Mouse (Mus musculus): ENCODE measurements around the gene Itga7. TPM values are rescaled to one million over a fixed set of nuclear protein-coding genes. Genes with fewer than 3 reads are reported as not detected.

The Itga7 gene
- 1 to 10 TPM; 3.6 to 5.1 (median 4.8) TPM for polyA plus RNA-seq (2017; shearing (Covaris generic))

DNA sequence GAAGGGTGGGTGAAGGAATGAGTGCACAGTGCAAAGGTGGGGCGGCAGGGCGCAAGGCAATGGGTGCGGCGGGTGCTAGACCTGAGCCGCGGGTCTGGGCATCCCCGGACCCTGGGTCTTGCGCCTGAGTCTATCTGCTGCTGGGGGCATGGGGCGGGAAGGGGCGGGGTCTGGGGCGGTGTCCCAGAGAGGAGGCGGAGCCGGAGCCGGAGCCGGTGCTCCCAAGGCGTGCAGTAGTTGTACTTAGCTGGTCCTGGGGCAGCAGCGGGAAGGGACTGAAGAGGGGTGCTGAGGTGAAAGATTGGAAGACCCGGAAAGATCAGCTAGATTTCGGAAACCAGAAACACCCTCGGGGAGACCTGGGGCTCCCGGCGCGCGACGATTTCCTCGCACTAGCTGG lies at the start of gene Itga7:
Gene Itga7, plus strand, starts transcription at position 245 of the 400 bp plus-strand sequence.
- peak; percentile 52 for ATAC-seq

DNA sequence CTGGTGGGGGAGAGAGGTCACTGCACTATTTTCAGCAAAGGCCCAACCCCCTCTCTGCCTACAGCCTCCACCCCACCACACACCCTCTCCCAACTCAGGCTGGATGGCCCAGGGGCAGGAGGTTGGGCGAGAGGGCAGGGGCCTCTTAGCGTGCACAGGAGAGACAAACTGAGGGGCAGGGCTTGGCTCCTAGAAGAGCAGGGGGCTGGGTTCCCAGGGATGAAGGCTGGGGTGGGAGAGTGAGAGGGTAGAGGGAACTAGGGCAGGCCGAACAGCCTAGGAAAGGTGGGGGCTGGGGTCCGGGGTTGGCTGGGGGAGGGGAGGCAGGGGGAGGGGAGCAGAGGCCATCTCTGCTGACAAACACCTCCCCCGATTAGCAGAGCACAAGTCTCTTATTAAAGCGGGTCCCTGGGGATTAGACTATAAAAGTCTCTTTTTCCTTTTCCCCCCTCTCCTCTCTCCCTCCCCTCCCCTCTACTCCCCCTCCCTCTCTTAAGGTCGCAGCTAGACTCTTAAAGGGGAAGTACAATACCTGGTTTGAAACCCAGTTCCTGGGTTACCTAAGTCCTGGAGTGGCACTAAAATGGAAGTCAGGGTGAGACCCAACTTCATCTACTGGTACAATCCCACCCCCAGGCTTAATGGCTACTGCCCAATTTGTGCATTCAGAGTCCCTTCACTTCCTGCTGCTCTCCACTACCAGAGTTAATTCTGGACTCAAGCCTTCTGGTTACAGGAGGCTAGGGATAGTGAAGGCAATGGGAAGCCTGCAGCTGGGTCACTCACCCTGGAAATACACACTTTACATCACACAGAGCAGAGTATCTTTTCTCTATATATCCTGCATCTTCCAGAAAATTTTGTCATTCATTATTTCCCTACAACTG lies 44.4 kb upstream of the Itga7 start:
- ATAC-seq = no peak

DNA sequence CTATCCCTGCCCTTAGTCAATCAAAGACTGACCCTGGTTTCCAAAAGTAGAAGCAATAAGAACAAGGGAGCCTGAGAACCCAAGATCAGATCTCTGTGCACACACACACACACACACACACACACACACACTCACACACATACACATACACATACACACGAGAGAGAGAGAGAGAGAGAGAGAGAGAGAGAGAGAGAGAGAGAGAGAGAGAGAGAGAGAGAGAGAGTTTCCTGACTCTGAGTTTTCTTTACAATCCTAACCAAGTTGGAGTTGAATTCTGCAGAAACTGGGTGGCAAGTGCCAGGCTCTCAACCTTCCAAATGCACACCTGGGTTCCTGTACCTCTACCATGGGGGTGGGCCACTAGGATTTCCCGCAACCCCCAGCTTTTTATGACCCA lies 43.8 kb upstream of the Itga7 start:
- no peak for ATAC-seq

DNA sequence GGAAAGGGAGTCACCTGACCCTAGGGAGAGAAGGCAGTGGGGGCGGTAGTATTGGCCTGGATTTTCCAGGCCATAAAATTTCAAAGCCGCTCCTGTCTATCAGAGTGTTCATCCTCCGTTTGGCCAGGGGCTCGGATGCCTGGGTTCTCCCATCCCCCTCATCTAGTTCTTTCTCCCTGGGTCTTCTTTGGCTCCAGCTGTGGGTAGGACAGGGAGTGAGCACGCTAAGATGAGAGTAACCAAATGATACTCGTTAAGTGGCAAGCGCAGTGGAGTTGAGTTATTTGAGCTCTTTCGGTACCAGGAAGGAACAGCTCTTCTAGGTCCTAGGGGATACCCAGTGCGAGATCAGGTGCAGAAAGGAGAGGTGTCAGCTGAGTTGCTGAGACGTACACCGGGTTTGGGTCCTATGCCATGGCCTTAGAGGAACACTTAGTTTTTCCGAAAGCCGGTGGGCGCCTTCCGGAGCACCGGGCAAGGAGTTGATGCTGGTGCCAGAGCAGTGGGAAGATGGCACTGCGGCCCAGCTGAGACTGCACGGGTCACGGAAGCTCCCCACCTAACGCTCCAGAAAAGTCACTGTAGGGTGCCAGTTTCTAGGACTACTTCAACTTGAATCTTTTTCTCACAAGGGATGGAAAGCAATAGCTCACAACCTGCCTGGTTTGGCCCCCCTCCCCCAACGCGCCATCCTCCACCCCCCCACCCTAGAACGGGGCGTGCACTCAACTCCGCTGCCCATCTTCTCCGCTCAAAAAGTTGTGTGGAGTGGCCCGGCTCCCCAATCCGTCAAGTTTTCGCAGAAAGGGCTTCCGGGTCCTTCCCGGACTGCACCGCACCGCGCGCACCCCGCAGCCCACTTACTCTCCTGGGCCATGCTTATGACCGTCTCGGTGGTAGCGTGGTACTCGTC lies 43.0 kb upstream of the Itga7 start:
- peak; percentile 11 for ATAC-seq

DNA sequence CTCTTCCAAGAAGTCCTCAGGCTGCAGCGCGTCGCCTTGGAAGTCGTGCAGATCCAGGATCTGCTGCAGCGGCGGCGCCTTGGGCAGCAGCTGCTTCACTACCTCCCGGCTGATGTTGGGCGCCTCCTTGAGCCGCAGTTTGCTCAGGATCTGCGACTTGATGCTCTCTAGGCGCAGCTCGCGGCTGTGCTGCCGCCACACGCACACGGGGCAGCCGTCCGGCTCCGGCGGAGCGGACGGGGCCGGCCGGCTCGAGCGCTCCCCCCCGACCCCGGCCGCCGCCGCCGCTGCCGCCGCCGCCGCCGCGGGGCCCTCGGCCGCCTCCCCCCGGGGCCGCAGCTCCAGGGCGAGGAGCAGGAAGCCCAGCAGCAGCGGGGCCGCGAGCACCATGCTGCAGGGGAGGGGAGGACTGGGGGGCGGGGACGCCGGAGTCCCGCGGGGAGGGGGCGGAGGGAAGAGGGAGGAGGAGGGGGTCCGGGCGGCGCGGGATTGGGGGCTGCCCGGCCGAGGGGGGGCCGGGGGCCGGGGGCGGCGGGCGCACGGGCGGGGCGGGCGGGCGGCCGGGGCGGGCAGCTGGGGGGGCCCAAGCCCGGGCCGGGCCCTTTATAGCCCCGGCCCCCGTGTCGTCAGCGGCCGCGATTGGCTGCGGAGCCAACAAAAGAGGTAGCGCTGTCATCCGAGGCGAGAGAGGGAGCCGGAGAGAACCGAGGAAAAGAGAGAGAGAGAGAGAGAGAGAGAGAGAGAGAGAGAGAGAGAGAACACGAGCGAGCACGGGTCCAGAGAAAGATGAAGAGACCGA lies 42.1 kb upstream of the Itga7 start, which contains the start of gene Gdf11:
Gene Gdf11, minus strand, starts transcription at position 423 of the 799 bp plus-strand sequence.
- ATAC-seq = peak; percentile 63

DNA sequence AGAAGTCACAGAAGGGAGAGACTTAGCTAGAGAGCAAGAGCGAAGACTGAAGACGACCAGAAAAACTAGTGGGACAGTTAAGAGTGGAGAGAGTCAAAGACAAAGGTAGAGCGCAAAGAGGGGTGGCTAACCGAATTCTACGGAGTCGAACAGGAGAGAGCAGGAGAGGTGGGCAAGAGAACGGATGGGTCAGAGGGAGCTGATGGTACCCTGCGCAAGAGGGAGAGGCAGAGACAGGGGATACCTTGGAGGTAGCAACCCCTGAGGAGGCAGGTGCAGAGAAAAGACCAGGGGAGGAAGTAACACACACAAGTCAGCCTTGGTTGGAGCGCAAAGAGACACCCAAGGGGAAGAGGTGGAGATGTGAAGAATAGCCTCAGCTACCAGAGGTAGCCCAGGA lies 41.4 kb upstream of the Itga7 start:
- peak; percentile 23 for ATAC-seq

DNA sequence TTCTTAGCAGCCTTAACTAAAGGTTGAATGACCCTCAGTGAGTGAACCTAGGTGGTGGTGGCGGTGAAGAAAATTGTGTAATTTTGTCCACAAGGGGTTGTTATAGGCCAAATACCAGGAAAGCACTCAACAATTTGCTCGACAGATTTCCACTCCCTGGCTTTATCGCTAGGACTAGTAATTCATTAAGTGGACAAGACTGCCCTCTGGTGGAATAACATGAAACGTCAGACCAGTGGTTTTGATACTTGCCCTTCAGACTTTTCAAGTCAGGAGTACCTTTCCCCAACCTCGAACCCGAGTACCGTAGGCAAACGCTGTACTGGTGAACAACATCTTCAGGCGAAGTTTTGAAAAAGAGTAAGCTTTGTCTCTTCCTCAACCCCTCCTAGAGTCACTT lies 38.2 kb upstream of the Itga7 start:
- ATAC-seq = peak; percentile 70

DNA sequence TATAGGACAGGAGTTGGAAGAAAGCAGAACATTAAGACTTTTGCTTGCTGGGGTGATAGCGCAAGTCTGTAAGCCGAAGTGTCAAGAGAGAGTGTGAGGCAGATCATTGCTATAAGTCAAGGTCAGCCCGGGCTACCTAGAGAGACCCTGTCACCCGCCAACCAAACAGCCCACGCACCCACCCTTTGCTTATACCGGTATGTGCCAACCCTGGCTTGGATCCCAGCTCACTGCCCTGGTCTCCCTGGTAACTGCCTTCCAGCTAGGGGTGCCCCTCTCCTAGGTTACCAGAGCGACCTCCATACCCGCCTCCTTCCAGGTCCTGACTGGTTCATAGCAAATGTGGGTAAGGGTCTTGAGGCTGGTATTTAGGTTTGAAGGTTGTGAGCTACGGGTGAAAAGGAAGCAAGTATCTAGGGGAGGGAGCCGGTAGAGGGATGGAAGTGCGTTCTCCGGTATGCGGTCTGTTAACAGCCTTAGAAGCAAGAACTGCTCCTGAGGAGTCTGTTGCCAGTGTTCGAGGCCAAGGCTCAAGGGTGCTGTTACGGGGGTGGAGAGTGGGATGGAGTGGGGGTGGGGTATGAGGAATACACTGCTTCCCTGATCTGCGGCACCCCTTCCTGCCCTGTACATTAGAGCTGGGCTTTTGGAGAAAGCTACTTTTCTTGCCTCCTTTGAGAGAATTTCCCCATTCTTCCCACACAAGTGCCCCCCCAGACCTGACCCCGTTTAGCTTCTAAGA lies 37.5 kb upstream of the Itga7 start:
- ATAC-seq = no peak

DNA sequence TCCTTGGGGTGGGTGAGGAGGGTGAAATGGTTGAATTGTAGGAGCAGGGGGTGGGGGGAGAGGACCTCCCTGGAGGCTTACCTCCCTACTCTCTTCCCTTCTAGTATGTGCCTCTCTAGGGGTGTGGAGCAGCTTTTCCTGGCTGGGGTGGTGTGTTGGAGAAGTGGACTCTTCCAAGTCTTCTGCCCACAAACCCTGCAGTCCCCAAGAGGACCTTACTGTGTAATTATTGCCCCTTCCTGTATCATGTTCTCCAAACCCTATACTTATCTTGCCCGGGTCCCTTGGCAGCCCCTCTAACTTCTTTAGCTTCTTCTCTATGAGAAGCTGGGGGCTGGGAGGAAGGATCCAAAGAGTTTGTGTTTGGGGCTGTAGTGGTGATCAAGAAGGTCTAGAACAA lies 36.8 kb upstream of the Itga7 start:
- no peak for ATAC-seq

DNA sequence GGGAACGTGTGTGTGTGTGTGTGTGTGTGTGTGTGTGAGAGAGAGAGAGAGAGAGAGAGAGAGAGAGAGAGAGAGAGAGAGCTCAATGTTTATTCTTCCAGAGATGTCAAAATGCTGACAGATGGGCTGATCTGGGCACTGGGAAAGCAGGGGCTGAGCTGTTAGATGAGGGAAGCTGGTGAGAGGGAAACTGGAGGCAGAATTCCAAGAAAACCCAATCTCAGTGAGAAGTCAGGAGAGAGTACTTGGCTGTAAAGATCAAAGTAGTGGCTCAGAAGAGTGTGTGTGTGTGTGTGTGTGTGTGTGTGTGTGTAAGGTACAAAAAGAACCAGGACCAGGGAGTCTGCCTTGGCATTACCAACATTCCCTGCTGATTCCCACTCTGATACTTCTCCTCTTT lies 36.1 kb upstream of the Itga7 start:
- ATAC-seq = no peak

DNA sequence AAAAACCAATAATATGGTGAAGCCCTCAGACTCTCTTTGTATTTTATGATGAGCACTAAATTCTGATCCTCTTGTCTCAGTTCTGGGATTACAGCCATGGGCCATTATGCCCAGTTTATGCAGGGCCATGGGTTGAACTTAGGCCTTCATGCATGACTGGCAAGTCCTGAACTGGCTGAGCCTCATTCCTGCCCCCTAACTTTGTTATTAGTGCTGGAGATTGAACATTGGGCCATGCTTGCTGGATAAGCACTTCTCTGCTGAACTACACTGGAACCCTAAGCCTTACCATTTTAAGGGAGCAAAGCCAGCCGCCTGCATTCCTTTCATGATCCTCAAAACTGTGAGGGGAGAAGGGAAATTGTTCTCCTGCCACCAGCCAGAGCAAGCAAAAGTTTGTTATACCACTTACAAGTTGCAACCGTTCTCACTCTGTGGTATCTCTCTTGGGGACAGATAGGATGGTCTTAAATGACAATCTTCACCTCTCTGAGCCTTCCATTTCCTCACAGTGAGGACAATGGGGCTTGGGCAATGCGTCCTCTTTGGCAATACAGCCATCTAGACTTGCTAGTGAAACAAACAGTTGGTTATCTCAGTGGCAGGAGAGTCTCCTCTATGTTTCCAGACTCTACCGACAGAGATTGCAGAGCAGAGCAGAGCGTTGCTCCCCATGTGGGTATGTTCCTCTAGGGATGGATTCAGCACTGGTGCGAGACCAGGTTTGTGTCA lies 33.7 kb upstream of the Itga7 start:
- no peak for ATAC-seq

DNA sequence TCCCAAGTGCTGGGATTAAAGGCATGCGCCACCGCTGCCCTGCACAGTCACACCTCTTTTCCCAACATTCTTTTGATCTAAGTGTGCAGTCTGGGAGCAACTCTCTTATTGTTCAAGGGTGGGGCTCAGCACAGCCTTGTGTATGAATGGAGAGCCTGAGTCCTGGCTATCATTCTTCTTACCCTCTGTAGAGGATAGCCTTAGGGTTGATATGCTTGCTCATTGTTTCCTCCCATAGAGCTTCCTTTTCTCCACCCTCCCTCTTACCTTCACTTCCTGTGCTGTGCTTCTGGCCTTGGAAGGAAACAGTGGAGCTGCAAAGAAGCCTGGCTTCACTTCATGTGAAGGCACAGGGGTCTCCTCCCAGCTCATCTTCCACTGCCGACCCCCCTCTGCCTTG lies 32.9 kb upstream of the Itga7 start, which contains the start of gene Cd63:
Gene Cd63, plus strand, starts transcription at position 292 of the 400 bp plus-strand sequence.
- no peak for ATAC-seq

DNA sequence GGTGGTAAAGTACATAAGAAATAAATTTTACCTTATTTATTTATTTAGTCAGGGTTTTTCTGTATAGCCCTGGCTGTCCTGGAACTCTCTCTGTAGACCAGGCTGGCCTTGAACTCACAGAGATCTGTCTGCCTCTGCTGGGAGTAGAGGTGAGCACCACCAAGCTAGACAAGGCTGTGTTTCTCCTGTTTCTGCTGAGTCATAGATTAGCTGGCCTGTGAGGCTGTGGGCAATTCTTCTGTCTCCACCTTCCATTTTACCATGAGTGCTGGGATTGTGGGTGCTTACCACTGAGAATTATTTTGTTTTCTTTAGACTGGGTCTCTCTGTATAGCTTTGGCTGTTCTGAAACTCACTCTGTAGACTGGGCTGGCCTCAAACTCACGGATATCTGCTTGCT lies 32.2 kb upstream of the Itga7 start:
- no peak for ATAC-seq

DNA sequence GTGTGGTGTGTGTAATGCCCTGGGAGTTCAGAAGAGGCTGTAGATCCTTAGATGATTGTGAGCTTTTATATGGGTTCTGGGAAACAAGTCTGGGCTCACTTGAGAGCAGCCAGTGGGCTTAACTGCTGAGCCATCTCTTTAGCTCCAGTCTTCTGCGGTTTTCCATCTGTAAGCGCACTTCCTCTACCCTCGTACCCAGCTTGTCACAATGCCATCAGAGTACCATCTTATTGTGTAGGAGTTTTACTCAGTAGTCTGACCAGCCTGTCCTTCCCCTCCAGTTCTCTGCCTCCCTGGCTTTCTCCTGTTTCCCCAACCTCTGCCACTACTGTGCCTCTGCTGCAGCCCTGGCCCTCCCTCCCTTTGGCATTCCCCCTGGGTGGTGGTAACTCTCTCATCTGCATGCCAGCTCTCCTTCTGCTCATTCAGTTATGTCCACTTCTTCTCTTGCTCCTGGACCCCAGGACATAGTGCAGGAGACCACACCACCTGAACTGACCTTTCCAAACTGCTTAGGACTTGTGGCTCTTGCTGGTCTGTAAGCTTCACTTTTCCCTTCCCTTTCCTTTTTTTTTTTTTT lies 31.1 kb upstream of the Itga7 start:
- peak; percentile 50 for ATAC-seq

DNA sequence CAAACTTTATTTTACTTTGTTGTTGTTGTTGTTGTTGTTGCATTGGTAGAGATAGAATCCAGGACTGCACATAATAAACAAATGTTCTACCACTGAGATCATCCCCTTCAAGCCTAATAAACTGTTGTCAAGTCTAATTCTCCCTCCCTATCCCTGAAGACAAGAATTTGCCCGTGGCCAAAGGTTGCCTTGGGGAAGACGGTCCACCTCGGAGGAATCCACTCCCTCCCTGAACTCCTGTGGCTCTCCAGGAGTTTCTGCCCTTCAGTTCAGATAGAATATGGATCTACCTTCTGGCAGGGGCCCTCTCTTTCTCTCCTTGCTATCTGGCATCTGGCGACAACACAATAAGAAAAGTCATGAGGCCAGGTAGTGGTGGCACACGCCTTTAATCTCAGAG lies 28.8 kb upstream of the Itga7 start:
- no peak for ATAC-seq

DNA sequence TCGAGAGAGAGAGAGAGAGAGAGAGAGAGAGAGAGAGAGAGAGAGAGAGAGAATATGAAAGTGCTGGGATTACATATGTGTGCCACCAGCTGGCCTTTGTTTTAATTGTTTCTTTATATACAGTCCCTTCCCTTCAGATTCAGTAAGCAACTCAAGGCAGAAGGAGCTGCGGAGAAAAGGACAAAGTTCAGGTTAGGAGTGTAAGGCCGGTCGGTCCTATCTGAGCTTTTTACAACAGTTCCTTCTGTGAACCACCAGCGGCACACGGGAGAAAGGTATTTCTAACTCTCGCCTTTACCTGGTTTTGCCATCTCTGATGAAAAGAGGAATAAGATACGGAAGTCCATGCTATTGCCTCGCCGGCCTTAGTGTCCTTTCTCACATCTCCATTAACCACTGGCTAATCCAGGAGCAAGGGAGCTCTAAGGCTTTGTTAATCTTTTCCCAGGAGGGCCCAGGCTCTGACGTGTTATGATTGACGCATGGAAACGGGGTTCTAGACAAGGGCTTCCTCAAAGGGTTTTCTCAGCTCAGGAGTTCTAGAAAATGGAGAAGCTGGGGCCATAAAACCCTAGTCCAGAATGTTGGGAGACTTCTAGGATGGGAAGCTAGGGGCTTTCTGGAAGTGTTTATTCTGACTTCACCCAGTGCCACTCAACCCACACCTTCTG lies 24.7 kb upstream of the Itga7 start:
- no peak for ATAC-seq

DNA sequence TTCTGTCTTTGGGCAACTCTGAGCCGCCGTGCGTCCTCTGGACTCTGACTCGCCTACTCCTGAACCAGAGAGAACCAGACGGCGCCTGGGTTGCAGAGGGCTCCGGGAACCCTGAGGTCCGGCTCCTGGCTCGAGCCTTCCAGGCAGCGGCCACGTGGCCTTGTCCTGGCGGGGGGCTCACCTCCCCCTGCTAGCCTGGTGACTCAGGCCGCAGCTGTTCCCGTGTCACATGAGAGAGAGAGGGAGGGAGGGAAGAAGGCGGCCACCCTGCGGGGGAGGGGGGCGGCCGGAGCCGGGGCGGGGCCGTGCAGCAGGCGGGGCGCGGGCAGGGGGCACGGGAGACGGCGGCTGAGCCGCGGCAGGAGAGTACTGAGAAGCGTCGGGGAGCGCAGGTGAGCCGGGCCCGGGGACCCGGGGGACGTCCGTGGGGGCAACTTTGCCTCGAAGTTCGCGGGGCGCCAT lies 24.0 kb upstream of the Itga7 start:
- ATAC-seq = no peak

DNA sequence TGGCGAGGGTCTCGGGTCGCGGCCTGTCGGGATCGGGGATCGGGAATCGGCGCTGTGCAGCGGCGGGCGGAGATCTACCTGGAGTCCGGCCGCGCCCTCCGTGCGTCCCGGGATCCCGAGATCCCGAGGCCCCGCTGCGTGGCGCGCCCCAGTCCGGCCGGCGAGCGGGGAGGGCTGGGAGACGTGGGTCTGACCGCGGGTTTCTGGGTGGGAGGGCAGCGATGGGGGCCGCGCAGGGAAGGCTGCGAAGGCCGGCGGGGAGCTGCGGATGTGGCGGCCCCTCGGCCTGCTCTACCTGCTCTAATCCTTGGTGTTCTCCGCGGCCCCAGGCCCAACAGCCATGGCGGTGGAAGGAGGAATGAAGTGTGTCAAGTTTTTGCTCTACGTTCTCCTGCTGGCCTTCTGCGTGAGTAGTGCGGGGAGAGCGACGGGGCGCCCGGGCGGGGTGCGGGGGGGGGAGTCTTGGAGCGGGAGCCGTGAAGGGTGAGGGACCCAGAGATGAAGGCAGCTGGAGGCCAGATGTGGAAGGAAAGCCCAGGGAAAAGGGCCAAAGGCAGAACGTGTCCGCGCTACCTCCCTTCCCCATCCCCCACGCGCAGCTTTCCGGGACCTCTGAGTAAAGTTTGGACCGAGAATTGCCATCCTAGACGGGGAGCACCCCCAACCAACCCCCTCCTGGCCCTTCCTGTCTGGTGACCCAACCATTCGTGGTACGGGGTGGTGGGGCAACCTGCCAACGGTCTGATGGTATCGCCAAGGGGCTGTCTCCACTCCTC lies 23.4 kb upstream of the Itga7 start:
- ATAC-seq = no peak

DNA sequence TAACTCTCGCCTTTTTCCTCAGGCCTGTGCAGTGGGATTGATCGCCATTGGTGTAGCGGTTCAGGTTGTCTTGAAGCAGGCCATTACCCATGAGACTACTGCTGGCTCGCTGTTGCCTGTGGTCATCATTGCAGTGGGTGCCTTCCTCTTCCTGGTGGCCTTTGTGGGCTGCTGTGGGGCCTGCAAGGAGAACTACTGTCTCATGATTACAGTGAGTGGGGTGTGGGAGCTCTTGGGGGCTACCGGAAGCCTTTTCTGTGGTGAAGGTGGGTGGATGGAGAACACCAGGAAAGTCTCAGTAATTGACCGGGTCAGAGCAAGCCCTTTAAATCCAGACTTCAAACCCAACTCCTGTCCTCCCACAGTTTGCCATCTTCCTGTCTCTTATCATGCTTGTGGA lies 22.2 kb upstream of the Itga7 start:
- ATAC-seq = no peak
